Mouse (Mus musculus) midbrain, embryonic 11.5 days (tissue): ENCODE measurements around the gene Pnpla8. TPM values are rescaled to one million over a fixed set of nuclear protein-coding genes. Genes with fewer than 3 reads are reported as not detected.
A peak's percentile ranks its signal among the peaks of the same experiment; 100 is the strongest.

Source experiments
- ATAC-seq: fragments of 200-750 bp; cut with Nextera tagmentation; 2 replicates; pipeline ENCODE4 v1.8.0; 2017; ENCODE audit warnings: moderate TSS enrichment, moderate library complexity; ENCODE audit not compliant: low FRiP score
- DNase-seq: peaks from one replicate; pipeline ENCODE4 v3.0.0; 2015; ENCODE audit warnings: low spot score; ENCODE audit errors: missing footprints
- H3K27ac ChIP-seq: fragments of 300-500 bp; sonication (generic); 2 replicates; pipeline ENCODE4 v1.5.1; 2014; ENCODE audit warnings: low read depth, low read length
- H3K27me3 ChIP-seq: fragments of 300-500 bp; sonication (generic); 2 replicates; pipeline ENCODE4 v1.6.1; 2014; ENCODE audit warnings: mild to moderate bottlenecking, low read length, moderate library complexity, mixed read lengths; ENCODE audit not compliant: control insufficient read depth, insufficient read depth
- H3K36me3 ChIP-seq: fragments of 300-500 bp; sonication (generic); 2 replicates; pipeline ENCODE4 v1.6.1; 2014; ENCODE audit warnings: mild to moderate bottlenecking, low read length, moderate library complexity, mixed read lengths; ENCODE audit not compliant: control insufficient read depth, insufficient read depth
- H3K4me1 ChIP-seq: fragments of 300-500 bp; sonication (generic); 2 replicates; pipeline ENCODE4 v1.6.1; 2014; ENCODE audit warnings: low read length; ENCODE audit not compliant: control insufficient read depth, insufficient read depth
- H3K4me2 ChIP-seq: fragments of 300-500 bp; sonication (generic); 2 replicates; pipeline ENCODE4 v1.6.1; 2014; ENCODE audit warnings: mild to moderate bottlenecking, moderate library complexity
- H3K4me3 ChIP-seq: fragments of 300-500 bp; sonication (generic); 2 replicates; pipeline ENCODE4 v1.5.1; 2014; ENCODE audit warnings: low read depth, low read length
- H3K9ac ChIP-seq: fragments of 300-500 bp; sonication (generic); 2 replicates; pipeline ENCODE4 v1.6.1; 2014; ENCODE audit warnings: low read length
- H3K9me3 ChIP-seq: fragments of 300-500 bp; sonication (generic); 2 replicates; pipeline ENCODE4 v1.6.1; 2016; ENCODE audit warnings: low read length; ENCODE audit not compliant: control insufficient read depth
- WGBS: fragments of 180-500 bp; shearing (Covaris S2); extraction: QIAGEN DNeasy Blood & Tissue Kit; methylation state at CpG from one replicate; pipeline ENCODE4 v1.1.7; 2014; 5-methylcytosine and 5-hydroxymethylcytosine counted together
- microRNA-seq: library from miRNA; unstranded; fragments of <30 nt; microRNA quantifications from one replicate; pipeline ENCODE4, GENCODE M21; 2017
- polyA plus RNA-seq: library from polyadenylated mRNA; unstranded; fragments of >200 nt; fragmentation: Nextera tagmentation; extraction: Ambion mirVana; gene quantifications from 2 replicates; pipeline ENCODE4 v1.2.1, GENCODE M21; 2014

The Pnpla8 gene
- polyA plus RNA-seq, 1 experiment from 2014 or later, result 95.6 TPM

GRCm38 (mm10) chr12:44357881-44358280 lies 136.7 kb downstream of the Pnpla8 start:
- no peak overlapping the region for H3K27ac ChIP-seq
- no peaks in the 10 kb centered on the region for H3K36me3 ChIP-seq
- H3K9ac ChIP-seq, result no peak overlapping the region
- no peaks in the 10 kb centered on the region for H3K9me3 ChIP-seq
- peak; percentile 38; the same call in 1 of the 2 replicates for ATAC-seq
- H3K4me2 ChIP-seq, result no peak overlapping the region
- peaks cover 3% of the 10 kb centered on the region for H3K4me1 ChIP-seq
- no peaks in the 10 kb centered on the region; the same call in 1 of the 2 replicates for H3K27me3 ChIP-seq
- WGBS, result 37% methylated on average over 1 of the region's 1 CpGs
- no peak for DNase-seq
- no peak overlapping the region for H3K4me3 ChIP-seq

GRCm38 (mm10) chr12:44371076-44371710 lies 150.0 kb downstream of the Pnpla8 start:
- H3K36me3 ChIP-seq, result no peaks in the 10 kb centered on the region
- no peak overlapping the region for H3K4me3 ChIP-seq
- 58% methylated on average over 3 of the region's 3 CpGs for WGBS
- H3K4me2 ChIP-seq, result no peak overlapping the region
- H3K9me3 ChIP-seq, result no peaks in the 10 kb centered on the region
- H3K27ac ChIP-seq, result no peak overlapping the region
- no peak for ATAC-seq
- H3K27me3 ChIP-seq, result no peaks in the 10 kb centered on the region
- H3K4me1 ChIP-seq, result peaks cover 5% of the 10 kb centered on the region; the same call in 1 of the 2 replicates
- DNase-seq, result no peak
- no peak overlapping the region for H3K9ac ChIP-seq

Small RNA genes within 50 kb of the gene (microRNA-seq; reads per million reads assigned to microRNA genes)
- gene Mir5627, result 0.57 reads per million

Other genes with a start within 250 kb of the Pnpla8 start
- gene Dnajb9, start 11.0 kb upstream of the Pnpla8 start, polyA plus RNA-seq, result 30.6 and 35.0 TPM in 2 replicates
- 75.7 and 84.4 TPM in 2 replicates for gene Nrcam, start 107.5 kb downstream of the Pnpla8 start, polyA plus RNA-seq